Mouse (Mus musculus) T-helper 17 cell (primary cell): Measurements from ENCODE around the gene Gm49345.

Experiments used
- in situ Hi-C, 2 experiments: fragments of 300-600 bp; cut with MboI, MseI; formaldehyde crosslinking; loops; 1 replicate in 1 of 2; 2 replicates in 1 of 2; pipeline ENCODE4 v1.15.1; 2025; ENCODE audit warnings: high pct_unique_total_duplicates in 2 of 2

The Gm49345 gene

GRCm38 (mm10) chr13:67637294-67638007 is at the start of gene Gm49345, which contains the start of gene Zfp729a:
TSS of gene Gm49345 (minus strand) at chr13:67637769.
TSS of gene Zfp729a (minus strand) at chr13:67637791.
- in situ Hi-C loops, result loop anchor here (5.0 kb wide), 1 partner anchor 45 kb away; no protein-coding TSS in a partner anchor

- in situ Hi-C loops, result loop anchor here in 1 of 2 experiments (5.0 kb wide), 1 partner anchor 35 kb away; no protein-coding TSS in a partner anchor
Measured at GRCm38 (mm10) chr13:67686971-67687370, 49.4 kb upstream of the Gm49345 start, which contains the start of gene Zfp738. TSS of gene Zfp738 (minus strand) at chr13:67687071.

- in situ Hi-C loops, result loop anchor here (5.0 kb wide), 1 partner anchor 47 kb away; the partner anchor contains the start of genes Gm49345 (in 2 of the 2) and Zfp729a (in 2 of the 2)
Measured at GRCm38 (mm10) chr13:67683841-67684240, 46.3 kb upstream of the Gm49345 start.

GRCm38 (mm10) chr13:67682959-67683735 is 45.6 kb upstream of the Gm49345 start:
- in situ Hi-C loops, result loop anchor here (5.0 kb wide), 1 partner anchor 46 kb away; the partner anchor contains the start of genes Gm49345 (in 2 of the 2) and Zfp729a (in 2 of the 2)

GRCm38 (mm10) chr13:67674902-67675301 is 37.3 kb upstream of the Gm49345 start:
- in situ Hi-C loops, result no loop called here

- in situ Hi-C loops, result no loop called here
Measured at GRCm38 (mm10) chr13:67652496-67652895, 14.9 kb upstream of the Gm49345 start.

- in situ Hi-C loops, result loop anchor here in 1 of 2 experiments (10.0 kb wide), 1 partner anchor 225 kb away; the partner anchor contains the start of gene Gm10037
Measured at GRCm38 (mm10) chr13:67610108-67610507, 27.5 kb downstream of the Gm49345 start.

GRCm38 (mm10) chr13:67609066-67609876 is 28.3 kb downstream of the Gm49345 start, which contains the start of gene Zfp729b:
TSS of gene Zfp729b (minus strand) at chr13:67609707.
- in situ Hi-C loops, result no loop called here

GRCm38 (mm10) chr13:67572591-67573189 is 64.9 kb downstream of the Gm49345 start:
- in situ Hi-C loops, result no loop called here

GRCm38 (mm10) chr13:67553730-67554129 is 83.8 kb downstream of the Gm49345 start, which contains the start of gene Zfp748:
TSS of gene Zfp748 (minus strand) at chr13:67553830.
- in situ Hi-C loops, result no loop called here

- in situ Hi-C loops, result no loop called here
Measured at GRCm38 (mm10) chr13:67552505-67553346, 84.8 kb downstream of the Gm49345 start.

GRCm38 (mm10) chr13:67545941-67546340 is 91.6 kb downstream of the Gm49345 start:
- in situ Hi-C loops, result loop anchor here in 1 of 2 experiments (25.0 kb wide), 1 partner anchor 634 kb away; the partner anchor contains the start of gene Gm10767
